Mouse (Mus musculus) adipocyte (in vitro differentiated cells): ENCODE measurements around the gene Cd82.

Experiments used
- DNase-seq: peaks from one replicate; pipeline ENCODE4 v3.0.0-alpha.2; 2016; ENCODE audit warnings: low spot score

The Cd82 gene

DNA sequence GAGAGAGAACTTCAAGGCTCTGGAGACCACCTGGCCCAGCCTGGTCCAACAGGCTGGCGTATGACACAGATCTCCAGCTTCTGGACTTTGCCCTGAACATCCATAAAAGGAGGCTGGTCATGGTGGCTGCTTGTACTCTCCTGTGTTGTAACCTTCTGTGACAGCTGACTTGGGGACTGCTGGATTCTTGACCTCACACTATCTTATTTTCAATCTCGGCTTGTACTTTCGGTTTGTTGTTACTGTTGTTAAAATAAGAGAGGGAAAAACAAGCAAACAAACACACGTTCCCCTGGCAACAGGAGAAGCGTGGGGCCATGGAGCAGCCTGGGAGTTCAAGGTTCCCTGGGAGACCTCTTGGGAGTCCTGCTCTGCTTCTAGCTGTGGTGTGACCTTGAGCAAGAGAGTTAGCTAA is 17.7 kb downstream of the Cd82 start:
- peak; percentile 52 for DNase-seq

DNA sequence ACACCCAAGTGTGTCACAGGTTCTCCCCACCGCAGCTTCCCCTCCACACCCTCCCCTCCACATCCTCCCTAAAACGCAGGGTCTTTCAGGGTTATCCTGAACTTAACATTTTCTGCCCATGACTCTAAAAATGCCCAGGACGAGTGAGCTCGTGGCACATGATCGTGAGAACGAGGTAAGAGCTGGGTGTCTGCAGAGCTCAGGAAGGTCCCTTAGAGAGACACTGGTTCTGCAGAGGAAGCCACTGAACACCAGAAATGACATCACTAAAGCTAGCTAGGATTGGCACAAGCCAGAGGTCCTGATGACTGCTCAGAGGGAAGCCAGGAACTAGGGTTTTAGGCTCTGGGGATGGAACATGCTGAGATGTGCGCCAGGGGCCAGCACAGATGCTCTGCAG is 18.7 kb downstream of the Cd82 start:
- no peak for DNase-seq

DNA sequence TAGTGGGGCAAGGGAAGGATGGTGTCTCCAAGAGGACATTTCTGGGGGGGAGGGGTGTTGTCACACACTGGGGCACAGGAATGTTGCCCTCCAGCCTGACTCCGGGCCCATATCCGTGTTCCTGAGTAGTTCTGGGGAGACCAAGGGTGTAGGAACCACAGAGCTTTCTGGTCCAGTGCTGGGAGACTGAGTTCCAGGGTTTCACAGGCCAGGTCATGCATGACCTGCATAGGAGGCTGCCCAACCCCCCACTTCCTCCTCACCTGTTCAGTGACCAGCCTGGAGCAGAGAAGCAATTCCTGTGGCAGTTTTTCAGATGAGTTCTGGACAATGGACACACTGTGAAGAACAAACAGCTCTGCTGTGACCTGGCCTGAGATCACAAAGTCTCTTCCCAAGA is 19.8 kb downstream of the Cd82 start:
- no peak for DNase-seq

DNA sequence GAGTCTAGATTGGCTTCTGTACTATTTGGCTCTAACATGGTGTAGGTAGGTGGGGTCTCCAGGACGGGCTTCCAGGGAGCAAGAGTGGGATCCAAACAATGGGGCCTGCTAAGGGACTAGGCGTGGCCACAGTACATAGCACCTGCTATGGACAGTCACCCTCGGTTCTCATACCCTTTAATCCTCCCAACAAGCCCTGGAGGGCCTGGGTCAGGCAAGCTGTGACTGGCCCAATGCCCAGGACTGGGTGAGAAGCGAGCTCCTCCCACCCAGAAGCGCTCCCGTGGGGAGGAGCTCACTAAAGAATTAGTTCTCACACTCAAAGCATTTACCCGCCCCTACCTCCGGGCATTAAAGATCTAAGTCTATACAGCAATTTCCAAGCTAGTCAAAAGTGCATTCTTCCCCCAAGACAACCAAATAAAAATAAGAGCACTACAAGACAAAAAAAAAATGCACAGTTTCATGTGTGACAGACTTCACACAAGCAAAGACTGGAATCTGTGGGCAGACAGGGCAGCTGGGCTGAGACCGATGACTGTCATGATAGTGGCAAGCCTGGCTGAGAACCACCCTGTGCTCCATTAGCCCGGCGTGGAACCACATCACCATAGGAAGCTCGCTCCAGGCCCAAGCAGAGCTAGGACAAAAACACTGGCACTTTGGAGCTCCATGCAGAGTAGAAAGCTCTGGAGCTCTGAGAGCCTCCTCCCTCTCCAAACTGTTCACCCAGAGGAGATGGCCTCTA is 23.0 kb downstream of the Cd82 start:
- peak; percentile 72 for DNase-seq

DNA sequence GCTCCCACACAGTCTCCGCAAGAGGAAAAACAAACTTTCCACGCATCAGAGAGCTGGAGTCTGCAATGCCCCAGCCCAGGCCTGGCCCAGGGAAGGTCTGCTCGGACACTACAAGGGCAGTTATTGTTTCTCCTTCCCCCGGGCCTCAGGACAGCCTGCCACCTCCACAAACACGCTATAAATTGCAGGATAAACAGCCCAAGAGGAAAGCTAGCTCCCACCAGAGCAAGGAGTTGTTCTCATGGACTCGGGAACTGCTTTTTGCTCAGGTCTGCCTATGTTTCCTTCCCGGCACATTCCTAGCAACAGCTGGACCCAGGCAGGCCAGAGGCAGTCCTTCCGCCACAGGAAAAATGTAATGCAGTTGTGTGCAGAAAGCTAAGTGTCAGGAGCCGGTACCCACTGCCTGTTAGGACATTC is 23.6 kb downstream of the Cd82 start:
- DNase-seq = no peak

DNA sequence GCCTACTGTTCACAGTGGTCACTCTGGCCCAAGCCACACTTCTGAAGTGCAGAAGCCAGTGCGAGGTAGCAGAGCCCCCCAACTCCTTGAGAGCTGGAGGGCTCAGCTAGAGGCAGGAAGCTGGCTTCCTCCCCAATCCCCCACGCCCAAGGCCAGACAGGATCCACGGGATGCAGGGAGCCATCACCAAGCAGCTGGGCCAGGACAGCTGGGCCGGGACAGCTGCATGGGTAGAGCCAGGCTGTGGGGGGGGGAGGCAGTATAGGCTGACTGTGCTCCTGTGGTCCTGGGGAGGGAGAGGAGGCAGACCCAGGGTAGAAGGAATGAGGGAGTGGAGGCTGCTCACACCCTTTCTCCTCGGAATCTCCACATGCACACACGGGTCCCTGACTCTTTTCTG is 24.6 kb downstream of the Cd82 start:
- DNase-seq = no peak

DNA sequence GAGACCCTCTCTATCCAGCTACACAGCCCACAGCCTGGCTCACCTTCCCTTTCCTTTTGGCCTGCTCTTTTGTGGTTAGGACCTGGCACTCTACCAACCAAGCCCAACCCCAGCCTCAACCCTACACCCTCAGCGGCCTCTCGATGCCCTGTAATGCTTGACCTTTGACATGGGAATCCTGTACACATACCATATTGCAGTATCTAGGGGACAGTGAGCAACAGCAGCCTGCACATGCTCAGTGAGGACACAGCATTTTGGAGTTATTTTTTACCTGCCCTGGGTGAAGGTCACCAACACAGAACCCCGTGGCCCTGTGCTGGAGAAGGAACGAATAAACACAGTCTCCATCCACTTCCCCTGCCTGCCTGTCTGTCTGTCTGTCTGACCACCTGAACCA is 27.4 kb downstream of the Cd82 start:
- DNase-seq = peak; percentile 31

DNA sequence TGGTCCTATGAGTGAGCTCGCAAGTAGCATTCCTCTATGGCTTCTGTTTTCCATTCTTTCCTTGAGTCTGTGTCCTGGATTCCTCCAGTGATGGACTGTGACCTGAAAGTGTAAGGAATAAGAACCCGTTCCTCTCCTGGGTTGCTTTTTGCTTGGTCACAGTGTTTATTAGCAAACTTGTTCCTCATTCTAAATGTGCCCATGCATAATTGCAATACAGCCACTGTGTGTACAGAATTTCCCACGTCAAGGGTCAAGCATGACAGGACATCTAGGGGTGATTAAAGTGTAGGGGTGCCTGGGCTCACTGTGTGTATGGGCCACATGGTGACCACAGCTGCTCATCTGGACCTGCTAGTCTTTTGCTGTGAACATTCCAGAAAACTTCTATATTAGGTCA is 28.0 kb downstream of the Cd82 start:
- no peak for DNase-seq

DNA sequence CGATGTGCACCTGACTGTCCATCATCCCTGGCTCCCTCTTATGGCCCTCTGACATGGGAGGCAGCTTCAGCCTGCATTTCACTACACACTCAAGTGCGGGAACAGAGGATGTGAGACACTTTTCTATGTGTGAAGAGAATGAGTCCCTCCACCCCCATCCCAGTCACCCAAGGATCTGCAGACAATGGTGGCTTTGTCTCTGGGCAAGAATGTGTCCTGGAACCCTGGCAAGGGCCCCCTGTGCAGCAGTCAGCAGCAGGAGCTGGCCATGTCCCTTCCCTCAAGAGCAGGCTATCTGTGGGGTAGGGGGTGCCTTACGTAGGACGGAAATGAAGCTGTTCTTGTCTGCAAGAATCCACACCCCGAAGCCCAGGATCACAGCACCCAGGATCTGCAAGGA is 29.4 kb downstream of the Cd82 start:
- no peak for DNase-seq

DNA sequence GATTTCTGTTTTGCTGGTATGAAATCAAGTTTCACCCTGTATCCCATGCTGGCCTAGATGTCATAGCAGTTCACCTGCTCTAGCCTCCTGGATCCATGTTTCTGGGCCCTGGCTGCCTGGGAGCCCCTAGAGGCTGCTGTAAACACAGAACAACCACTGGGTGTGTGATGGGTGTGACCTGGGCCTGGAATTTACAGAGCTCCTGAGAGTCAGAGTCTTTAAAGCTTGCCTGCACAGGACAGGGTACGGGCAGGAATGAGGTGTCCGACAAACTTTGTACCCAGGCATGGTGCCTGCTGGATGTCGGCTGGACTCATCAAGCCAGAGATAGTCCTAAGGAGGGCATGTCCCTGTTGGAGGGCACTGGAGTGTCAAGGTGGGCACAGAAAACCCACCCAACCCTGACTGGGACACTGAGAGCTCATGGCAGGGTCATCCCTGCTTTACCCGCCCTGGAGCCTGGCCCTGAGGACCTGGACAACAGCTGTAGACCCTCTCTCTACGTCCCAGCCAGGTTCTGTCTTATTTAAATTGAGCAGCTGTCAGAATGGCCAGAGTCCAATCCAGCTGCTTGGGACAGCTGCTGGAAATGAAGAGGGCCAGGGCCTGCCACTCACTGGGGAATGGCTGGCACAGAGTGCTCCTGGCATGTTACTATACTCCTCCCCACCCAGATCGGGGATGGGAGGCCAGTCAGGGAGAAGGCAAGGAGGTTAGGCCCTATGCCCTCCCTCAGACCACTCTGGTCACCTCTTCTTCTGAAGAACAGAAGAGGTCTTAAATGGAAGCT is 30.1 kb downstream of the Cd82 start:
- no peak for DNase-seq

DNA sequence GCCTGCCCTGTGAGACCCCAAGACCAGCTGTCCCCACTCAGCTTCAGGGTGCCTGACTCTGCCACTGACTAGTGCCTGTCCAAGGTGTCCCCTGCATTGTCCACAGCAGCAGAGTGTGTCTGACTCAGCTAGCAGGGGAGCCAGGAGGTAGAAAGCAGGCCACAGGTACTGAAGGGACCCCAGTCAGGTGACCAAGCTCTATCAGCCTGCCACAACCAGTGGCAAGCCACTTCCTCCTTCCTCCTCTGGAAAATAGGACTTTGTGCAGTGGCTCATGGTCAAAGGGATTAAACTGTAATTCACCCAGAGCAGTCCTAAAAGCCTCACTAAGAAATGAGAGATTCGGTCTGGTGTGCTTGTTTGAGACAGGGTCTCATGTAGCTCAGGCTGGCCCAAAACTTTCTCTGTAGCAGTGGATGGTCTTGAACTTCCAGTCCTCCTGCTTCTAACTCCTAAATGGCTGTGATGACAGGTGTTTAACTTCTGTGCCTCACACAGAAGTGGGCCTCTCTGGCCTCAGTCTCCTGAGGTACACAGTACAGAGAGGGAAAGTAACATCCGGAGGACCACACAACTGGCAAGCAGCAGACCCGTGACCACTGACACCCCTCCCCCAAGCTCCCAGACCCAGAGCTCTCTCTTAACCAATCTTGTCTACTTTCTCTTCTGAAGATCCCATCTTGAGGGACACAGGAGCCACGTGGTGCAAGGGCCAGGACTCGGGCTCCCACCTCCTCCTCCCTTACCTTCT is 31.2 kb downstream of the Cd82 start:
- DNase-seq = no peak

DNA sequence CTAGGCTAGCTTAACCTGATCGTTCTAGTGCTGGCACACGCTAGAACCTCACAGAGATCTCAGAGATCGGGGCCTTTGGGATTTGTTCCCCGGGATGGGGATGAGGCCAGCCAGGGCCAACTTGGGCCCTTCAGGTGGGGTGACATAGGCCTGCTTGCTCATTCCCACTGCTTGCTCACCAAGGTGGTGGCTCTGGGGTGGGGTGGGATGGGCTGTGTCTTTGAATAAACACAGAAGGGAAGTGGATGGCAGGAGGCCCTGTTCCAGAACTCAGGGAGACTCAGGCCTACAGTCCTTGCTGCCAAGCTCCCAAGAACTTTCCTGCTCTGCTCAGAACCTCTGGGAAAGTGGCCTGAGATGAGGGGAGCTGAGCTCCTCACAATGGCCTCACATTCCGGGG is 31.9 kb downstream of the Cd82 start:
- DNase-seq = no peak

DNA sequence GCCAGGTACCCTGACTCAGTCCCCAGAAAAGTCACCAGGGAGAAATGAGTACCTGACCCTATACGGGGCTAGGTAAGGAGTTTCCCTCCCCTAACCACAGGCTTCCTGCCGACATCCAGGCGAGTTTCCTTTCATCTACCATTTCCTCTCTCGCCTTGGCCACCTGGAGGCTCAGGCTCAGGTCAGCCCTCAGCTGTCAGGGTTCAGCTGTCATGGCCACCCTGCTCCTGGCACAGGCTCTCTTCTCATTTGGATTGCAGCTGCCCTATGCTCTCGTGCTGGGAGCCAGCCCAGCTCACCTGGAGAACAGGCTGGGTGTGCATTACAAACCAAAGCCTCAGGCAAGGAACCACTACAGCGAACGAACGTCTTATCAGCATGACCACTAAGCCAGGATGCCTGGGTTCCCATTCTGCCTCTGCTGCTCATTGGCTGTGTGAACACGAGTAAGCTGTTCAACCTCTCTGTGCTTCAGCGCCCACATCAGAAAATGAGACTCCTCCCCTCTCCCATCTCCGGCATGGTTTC is 34.9 kb downstream of the Cd82 start:
- no peak for DNase-seq

DNA sequence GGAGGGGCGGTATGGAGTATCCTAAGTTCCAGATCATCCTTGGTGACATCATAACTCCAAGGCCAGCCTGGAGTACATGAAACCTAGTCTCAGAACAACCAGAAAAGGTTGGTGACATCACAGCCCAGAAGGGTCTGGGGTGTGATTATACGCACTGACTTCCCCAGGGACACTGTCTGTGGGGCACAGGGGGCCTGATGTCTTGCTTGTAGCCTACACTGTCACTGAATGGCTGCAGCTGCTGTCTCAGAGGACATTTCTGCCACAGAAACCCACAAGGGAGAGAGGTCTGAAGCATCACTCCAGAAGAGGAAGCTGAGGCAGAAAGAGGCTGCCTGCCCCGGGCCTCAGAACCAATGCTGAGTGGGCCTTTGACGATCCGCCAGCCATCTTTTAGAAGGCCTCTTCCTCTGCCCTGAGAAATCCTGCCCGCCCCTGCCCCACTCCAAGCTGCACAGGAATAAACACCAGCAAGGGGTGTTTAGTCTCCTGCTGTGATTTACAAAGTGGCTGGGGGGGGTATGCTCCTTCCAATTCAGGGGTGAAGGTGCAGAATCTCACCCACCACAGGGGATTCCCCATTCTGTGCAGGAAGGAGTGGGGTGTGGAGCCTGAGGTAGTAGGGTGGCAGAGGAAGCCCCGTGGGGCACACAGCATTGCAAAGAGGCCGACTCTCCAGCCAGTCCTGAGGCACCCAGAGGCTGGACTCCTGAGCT is 35.8 kb downstream of the Cd82 start:
- no peak for DNase-seq

DNA sequence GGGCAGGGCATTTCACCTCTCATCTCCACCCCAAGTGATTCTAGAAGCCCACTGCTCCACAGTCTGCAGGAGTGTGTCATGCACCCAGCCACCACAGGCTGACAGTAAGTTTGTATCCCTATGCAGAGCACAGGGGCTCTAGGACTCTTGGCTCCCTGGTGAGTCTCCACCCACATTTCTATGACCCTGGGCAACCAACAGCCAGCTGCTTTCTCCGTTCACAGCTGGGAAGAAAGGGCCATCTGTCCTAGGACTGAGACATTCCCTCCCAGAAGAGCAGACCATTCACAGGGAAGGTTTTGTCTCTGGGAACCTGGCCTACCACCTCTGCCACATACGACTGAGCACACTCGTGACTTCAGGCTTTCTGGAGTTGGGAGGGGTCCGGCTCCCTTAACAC is 37.1 kb downstream of the Cd82 start:
- DNase-seq = no peak

DNA sequence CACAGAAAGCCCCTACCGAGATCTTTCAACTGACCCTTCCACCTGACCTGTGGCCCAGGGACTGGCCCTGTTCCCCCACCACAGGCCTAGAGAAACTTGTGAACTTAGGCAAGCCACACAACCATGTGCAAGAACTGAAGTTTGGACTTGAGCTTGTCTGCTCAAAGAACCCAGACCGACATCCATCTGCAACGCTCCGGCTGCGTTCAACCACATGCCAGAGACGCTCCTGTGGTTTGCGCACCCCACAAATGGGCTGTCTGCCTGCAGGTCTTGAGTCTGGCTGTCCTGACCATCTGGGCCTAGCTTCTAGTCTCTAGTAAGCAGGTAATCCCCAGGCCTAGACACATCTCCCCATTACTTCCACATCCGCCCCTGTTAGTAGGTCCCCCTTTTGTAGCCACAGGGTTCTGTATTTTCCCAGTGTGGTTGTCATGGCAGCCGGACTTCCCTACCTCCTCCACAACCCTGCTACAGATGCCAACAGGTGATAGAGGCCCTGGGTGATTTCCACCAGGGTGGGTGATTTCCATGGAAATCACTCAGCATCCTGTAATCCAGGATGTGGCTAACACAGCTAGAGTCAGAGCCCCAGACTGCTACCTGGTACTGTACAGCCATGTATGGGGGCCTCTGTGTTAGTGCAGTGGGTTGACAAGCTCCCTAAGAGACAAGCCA is 38.5 kb downstream of the Cd82 start:
- no peak for DNase-seq

DNA sequence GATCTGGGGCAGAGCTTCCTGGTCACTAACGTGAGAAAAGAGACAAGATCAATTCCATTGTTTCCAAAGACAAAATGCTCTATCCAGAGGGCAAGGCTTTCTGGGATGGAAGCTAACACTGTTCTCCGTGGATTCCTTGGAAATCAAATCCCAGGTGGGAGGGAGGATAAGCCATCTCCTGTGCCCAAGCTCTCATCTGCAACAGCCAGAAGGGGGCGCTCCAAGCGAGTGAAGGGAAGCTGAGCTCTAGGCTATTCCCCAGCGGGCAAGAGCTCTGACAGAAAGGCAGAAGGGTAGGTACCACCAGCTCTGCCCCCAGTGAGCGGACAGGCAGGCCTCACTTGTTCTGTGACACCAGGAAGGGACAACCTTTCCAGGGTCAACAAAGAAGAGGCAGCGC is 41.6 kb downstream of the Cd82 start:
- peak; percentile 82 for DNase-seq

DNA sequence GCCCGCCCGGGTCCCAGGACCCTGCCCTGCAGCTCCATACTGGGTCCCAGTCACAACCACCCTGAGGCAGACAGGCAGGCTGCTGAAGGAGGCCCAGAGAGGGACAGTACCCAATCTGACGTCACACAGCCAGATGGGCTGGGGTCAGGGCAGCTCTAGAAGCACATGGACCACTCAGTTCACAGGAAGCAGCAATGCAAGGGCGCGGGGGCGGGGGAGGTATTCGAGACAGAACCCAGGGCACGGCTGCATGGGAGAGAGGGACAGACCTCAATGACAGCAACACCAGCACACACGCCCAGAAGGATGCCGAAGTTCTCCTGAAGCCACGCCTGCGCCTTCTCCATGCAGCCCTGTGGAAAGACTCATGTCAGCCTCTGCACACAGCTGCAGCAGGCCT is 43.0 kb downstream of the Cd82 start:
- no peak for DNase-seq

DNA sequence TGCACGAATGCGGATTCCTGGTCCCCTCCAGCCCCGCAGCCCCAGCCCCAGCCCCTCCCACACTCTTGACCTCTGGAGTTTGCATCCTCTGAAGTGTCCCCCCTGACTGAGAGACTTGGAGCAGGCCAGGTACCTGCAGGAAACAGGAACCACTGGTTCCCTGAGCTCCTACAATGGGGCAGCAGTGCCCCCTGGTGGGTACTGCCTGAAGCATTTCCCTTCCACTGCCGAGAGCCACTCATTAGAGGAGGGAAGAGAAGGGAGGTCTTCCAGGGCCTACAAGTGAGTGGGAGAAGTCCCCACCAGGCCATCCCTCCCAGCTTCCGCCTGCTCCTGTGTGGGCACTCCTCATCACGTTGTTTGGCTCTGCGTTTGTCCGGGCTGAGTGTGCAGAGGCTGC is 44.5 kb downstream of the Cd82 start:
- DNase-seq = peak; percentile 72

DNA sequence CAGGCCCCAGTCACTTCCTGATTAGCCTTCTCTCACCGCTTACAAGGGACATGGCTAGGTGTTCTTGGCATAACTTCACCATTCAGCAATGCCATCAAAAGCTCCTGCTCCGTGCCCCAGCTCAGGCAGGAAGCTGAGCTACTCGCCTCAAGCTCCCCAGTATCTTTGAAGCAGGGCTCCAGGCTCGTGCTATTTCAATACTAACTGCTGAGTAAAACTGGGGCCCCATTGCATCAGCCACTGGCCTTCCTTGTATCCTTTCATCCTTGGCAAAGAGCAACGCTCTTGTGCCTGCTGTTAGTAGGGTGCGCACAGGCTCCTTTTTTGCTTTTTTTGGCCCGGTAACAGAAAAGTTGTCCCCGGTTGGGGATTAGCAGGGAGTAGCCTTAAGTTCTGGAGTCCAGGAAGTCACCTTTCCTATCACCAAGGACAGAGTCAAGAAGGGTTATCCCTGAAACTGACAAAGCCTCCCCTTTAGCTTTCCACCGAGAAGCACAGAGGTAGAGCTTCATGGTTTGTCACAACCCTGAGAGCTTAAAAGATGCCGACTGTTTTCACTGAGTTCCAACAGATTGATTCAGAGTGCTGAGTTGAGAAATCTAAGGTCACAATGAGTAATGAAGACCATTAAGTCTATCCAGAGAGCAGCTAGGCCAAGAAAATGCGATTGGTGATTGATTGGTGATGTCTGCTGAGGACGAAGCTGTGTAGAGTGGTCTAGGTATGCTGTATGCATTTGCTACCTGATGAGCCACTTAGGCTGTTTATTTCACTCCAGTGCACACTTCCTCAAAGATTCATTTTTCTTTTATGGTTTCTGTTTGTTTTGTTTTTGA is 45.8 kb downstream of the Cd82 start:
- peak; percentile 41 for DNase-seq

DNA sequence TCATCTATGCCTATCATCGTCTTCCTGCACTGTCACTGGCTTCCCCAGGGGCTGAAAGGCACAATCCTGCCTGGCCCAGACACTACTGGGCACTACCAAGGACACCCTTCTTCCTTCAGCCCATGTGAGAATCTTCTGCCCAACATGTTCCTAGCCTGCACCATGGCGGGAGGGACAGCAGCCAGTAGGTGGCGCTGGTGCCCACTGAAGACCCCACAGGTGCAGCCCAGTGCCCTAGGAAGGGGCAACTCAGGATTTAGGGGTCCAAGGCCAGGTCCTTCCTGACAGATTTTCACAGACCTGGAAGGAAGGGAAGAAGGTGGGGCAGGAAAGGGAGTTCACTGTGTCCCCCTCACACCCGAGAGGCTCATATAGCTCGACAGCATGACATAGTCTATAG is 47.7 kb downstream of the Cd82 start:
- no peak for DNase-seq
